Mouse (Mus musculus) heart, adult 2 months (tissue): Measurements from ENCODE around the gene Arhgap40. TPM values are rescaled to one million over a fixed set of nuclear protein-coding genes. Genes with fewer than 3 reads are reported as not detected.

Experiments used
- DNase-seq, 2 experiments: peaks; one replicate each; pipeline ENCODE4 v3.0.0; 2021
- H3K27ac ChIP-seq: fragments of 200-600 bp; 2 replicates; pipeline ENCODE4 v1.8.1; 2022
- H3K27me3 ChIP-seq: fragments of 200-500 bp; 2 replicates; pipeline ENCODE4 v1.6.1; 2012; ENCODE audit warnings: mild to moderate bottlenecking, low read length, inconsistent platforms, mixed read lengths; ENCODE audit not compliant: control insufficient read depth, insufficient read depth
- H3K36me3 ChIP-seq: fragments of 200-500 bp; 2 replicates; pipeline ENCODE4 v1.6.1; 2012; ENCODE audit warnings: low read length, inconsistent platforms; ENCODE audit not compliant: control insufficient read depth, insufficient read depth
- H3K4me1 ChIP-seq: fragments of 200-500 bp; 2 replicates; pipeline ENCODE4 v1.6.1; 2011; ENCODE audit warnings: low read length; ENCODE audit not compliant: control insufficient read depth, insufficient read depth
- H3K4me3 ChIP-seq: fragments of 200-600 bp; 2 replicates; pipeline ENCODE4 v1.8.1; 2022
- H3K79me2 ChIP-seq: fragments of 200-500 bp; replicated peaks from 2 replicates; pipeline ENCODE4 v1.6.1; 2012; ENCODE audit warnings: mild to moderate bottlenecking, inconsistent platforms, low read length, moderate library complexity, mixed read lengths; ENCODE audit not compliant: control insufficient read depth, insufficient read depth
- H3K9ac ChIP-seq: fragments of 200-500 bp; 2 replicates; pipeline ENCODE4 v1.6.1; 2012; ENCODE audit warnings: low read depth, mild to moderate bottlenecking, control low read depth, inconsistent platforms, low read length, mixed read lengths
- CTCF ChIP-seq: fragments of 200-600 bp; IDR thresholded peaks from 2 replicates; pipeline ENCODE4 v1.8.1; 2022; ENCODE audit warnings: antibody characterized with exemption, mild to moderate bottlenecking, moderate library complexity
- EP300 ChIP-seq: fragments of 200-500 bp; IDR thresholded peaks from 2 replicates; pipeline ENCODE4 v1.6.1; 2011; ENCODE audit warnings: low read depth, low read length, control low read depth; ENCODE audit not compliant: insufficient read depth
- POLR2A ChIP-seq: fragments of 200-500 bp; IDR thresholded peaks from 2 replicates; pipeline ENCODE4 v1.6.1; 2011; ENCODE audit warnings: mild to moderate bottlenecking, low read depth, low read length, control low read depth; ENCODE audit not compliant: insufficient read depth
- WGBS: fragments of 180-500 bp; shearing (Covaris S2); methylation state at CpG from one replicate; pipeline ENCODE4 v1.1.7; 2018; 5-methylcytosine and 5-hydroxymethylcytosine counted together
- intact Hi-C: fragments of 180-260 bp; cut with DNase I; formaldehyde crosslinking; loops from one replicate; pipeline ENCODE4 v1.15.1; 2025
- polyA plus RNA-seq: library from polyadenylated mRNA; depleted of rRNA; stranded (reverse); fragments of >200 nt; gene quantifications from 2 replicates; pipeline ENCODE4 v1.2.3, GENCODE M21; 2012
- total RNA-seq, 2 experiments: library from RNA; stranded (reverse); gene quantifications; 2 replicates each; pipeline ENCODE4 v1.2.3; 2021

Gene Arhgap40
- total and polyA plus RNA-seq, 3 experiments: 0.06 TPM; not detected in 2

DNA sequence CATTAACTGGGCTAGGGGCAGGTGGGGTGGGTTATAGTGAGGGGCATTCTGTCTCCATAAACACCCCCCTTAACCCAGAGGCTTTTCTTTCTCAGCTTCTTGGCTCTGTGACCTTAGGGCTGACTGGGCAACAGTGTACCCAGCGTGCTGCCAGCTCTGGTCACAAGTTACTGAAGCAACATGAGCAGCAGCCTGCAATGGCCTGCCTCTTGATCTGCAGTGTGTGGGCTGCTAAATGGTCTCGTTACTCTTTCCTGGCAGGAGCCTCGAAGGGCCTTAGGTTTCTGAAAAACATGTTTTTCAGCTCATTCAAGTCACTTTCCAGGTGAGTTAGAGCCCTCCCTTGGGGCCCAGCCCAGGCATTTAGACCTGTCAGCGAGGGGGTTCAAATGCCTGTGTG lies 8.9 kb upstream of the Arhgap40 start:
- no peaks in the 10 kb centered on the region for H3K79me2 ChIP-seq
- H3K4me1 ChIP-seq: no peaks in the 10 kb centered on the region
- no peak overlapping the region for H3K4me3 ChIP-seq
- H3K27ac ChIP-seq: peak overlapping the region; percentile 16; the same call in 1 of the 2 replicates
- no peak for TF ChIP-seq POLR2A
- TF ChIP-seq EP300: peak; percentile 49; the same call in 1 of the 2 replicates
- intact Hi-C loops: no loop called here
- H3K36me3 ChIP-seq: no peaks in the 10 kb centered on the region
- H3K27me3 ChIP-seq: no peaks in the 10 kb centered on the region
- peak in 1 of 2 experiments; percentile 44 for DNase-seq
- H3K9ac ChIP-seq: no peak overlapping the region
- 55% methylated on average over 4 of the region's 4 CpGs for WGBS

DNA sequence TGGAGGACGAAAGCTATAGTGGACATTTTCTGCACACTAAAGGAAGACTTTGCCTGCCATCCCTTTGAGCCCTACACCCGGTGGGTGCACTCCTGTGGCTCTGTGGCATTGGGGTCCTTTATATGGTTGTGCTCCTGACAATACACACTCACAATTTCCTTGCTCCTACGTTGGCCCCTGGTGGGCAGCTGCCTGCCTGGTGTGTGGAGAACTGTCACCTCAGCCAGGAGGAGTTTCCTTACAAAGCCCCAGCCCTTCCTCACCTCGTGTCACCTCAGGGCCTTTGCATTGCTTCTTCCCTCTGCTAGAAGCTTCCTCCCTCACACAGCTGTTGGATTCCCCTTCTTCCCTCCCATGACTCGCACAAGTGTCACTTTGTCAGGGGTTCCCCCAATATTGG lies 6.1 kb upstream of the Arhgap40 start:
- Histone ChIP-seq H3K79me2 (no peaks in the 10 kb centered on the region), H3K9ac (no peak overlapping the region), H3K27ac (no peak overlapping the region), H3K36me3 (no peaks in the 10 kb centered on the region), H3K4me3 (no peak overlapping the region), H3K27me3 (no peaks in the 10 kb centered on the region), H3K4me1 (no peaks in the 10 kb centered on the region)
- DNase-seq: no peak
- WGBS: 71% methylated on average over 5 of the region's 5 CpGs
- intact Hi-C loops: no loop called here
- TF ChIP-seq CTCF (no peak), EP300 (no peak)

DNA sequence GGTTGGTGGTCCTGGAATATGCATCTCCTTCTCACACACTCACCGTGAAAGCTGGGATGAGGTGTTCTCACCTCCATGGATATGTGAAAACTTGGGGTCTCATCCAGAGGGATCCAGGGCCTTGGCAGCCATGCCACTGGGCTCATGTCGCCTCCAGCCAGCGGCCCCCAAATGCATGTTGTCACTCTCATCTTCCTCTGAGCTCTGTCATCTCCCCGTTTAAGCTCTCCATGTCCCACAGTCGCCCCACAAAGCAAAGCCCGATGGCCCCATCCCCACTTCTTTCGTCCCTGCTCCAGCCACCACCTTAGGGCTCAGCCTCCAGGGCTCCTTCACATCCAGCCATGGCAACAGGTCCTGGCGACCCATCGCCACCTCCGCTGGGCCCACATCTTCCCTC lies 5.5 kb upstream of the Arhgap40 start:
- intact Hi-C loops: no loop called here
- no peak overlapping the region for H3K9ac ChIP-seq
- H3K27ac ChIP-seq: no peak overlapping the region
- no peak for TF ChIP-seq EP300
- no peaks in the 10 kb centered on the region for H3K4me1 ChIP-seq
- H3K36me3 ChIP-seq: no peaks in the 10 kb centered on the region
- H3K79me2 ChIP-seq: no peaks in the 10 kb centered on the region
- no peaks in the 10 kb centered on the region for H3K27me3 ChIP-seq
- no peak overlapping the region for H3K4me3 ChIP-seq
- no peak for DNase-seq
- 92% methylated on average over 10 of the region's 10 CpGs for WGBS

DNA sequence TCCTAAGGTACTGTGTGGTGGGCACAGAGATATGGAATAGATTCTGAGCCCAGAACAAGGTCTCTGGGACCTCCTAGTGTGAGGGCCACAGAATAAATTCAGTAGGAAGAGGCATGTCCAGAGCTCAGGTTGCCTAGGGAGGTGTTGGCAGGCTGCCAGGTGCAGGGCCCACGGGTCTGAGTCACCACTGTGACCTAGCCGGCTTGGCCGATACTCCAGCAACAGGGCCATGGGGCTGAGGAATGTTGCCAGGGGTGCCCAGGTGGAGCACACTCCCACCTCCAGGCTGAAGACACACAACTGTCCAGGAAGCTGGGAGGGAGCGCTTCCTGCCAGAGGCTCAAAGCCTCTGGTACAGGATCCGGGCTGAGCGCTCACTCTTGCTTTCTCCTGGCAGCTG lies 1.9 kb upstream of the Arhgap40 start:
- TF ChIP-seq CTCF: no peak
- no peak for TF ChIP-seq POLR2A
- TF ChIP-seq EP300: no peak
- H3K4me1 ChIP-seq: no peaks in the 10 kb centered on the region
- H3K27ac ChIP-seq: no peak overlapping the region
- H3K36me3 ChIP-seq: no peaks in the 10 kb centered on the region
- intact Hi-C loops: no loop called here
- WGBS: 36% methylated on average over 6 of the region's 6 CpGs
- no peaks in the 10 kb centered on the region for H3K27me3 ChIP-seq
- DNase-seq: peak in 1 of 2 experiments; percentile 35
- H3K79me2 ChIP-seq: no peaks in the 10 kb centered on the region
- H3K4me3 ChIP-seq: no peak overlapping the region
- H3K9ac ChIP-seq: no peak overlapping the region

DNA sequence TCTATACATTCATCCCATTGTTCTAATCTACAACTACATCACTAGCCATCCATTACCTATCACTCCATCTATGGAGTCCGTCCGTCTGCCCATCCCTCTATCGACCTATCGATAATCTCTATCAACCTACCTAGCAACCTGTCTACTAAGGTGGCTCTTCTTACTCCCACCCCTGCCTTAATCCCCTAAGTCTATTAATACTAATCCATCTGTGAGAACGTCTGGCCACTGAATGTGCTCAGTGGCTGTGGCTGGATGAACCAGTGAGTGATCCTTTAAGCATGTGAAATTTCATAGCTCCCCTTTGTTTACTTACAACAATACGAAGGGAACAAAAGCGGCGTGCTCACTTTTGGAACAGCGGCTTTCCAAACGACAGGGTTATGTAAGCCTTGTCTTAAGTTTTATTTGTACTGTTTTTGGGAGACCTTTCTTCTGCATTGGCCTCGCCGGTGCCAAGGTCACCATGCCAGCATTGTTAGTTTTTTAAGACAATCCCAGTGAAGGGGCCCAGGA lies 1.3 kb downstream of the Arhgap40 start:
- no peak for TF ChIP-seq POLR2A
- no peak for TF ChIP-seq CTCF
- no peak for TF ChIP-seq EP300
- WGBS: 84% methylated on average over 12 of the region's 12 CpGs
- no peaks in the 10 kb centered on the region for H3K4me1 ChIP-seq
- no peak overlapping the region for H3K9ac ChIP-seq
- no peaks in the 10 kb centered on the region for H3K36me3 ChIP-seq
- H3K27ac ChIP-seq: no peak overlapping the region
- no peaks in the 10 kb centered on the region for H3K79me2 ChIP-seq
- H3K27me3 ChIP-seq: no peaks in the 10 kb centered on the region
- intact Hi-C loops: no loop called here
- no peak for DNase-seq
- H3K4me3 ChIP-seq: no peak overlapping the region

DNA sequence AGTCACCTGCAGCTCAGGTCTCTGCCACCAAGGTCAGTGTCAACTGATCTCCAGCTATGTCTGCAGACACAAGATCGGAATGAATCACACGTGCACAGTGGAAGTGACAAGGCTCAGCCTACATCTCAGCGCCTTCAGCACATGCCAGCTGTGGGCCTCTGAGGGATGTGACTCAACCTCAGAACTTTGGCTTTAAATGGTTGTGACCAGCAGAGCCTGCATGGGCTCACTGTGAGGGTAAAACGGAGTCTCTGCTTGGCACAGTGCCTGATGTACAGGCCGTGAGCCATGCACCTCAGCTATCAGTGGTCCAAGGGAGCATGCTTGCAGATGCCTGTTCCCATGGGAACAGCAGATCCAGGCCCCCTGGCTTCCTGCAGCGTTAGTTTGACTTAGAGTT lies 6.0 kb downstream of the Arhgap40 start:
- 41% methylated on average over 6 of the region's 6 CpGs for WGBS
- intact Hi-C loops: no loop called here
- H3K79me2 ChIP-seq: no peaks in the 10 kb centered on the region

More for the DNA sequence above, 6.0 kb downstream of the Arhgap40 start:
- Histone ChIP-seq H3K27ac (no peak overlapping the region), H3K4me1 (no peaks in the 10 kb centered on the region), H3K27me3 (no peaks in the 10 kb centered on the region), H3K36me3 (no peaks in the 10 kb centered on the region), H3K4me3 (no peak overlapping the region), H3K9ac (no peak overlapping the region)
- no peak for DNase-seq
- TF ChIP-seq POLR2A: no peak
- no peak for TF ChIP-seq EP300
- no peak for TF ChIP-seq CTCF
